ENCODE assay signal across 15 mouse cellular contexts in the genomic region with DNA sequence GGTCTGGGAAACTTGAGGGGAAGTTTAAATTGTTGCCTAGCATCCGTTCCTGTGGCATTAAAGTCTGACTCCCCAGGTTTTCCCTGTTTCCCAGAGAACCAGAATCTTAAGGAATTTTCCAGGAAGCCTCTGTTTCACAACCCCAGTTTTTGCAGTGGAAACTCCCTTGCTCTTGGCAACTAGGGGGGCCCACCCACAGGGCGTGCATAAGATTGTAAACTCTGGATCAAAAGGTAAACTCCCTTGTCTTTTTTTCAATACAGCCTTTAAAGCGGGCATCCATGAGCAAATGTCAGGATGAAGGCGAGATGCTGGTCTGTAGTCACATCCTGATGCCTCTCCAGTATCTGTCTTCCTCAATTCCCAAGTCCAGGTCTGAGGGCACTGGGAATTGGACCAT.
"Had no signal": no experiment of that assay in that cellular context is flagged by ENCODE, and none has a peak within 500 bp of the region (broad histone marks: within the 10 kb centered on the region; RNA-seq: fewer than 3 reads in every experiment).

No protein-coding gene starts in this region.

- H3K4me3 ChIP-seq: layer of hippocampus, adult 2 months; limb, embryonic 13.5 days; midbrain, embryonic 10.5 days; myocyte; neural tube, embryonic 15.5 days had no signal

- H3K27me3 ChIP-seq: limb, embryonic 13.5 days; neural tube, embryonic 15.5 days had no signal

- H3K9ac ChIP-seq: limb, embryonic 13.5 days; lung, embryonic 14.5 days; neural tube, embryonic 15.5 days had no signal

- H3K9me3 ChIP-seq: limb, embryonic 13.5 days; midbrain, embryonic 10.5 days; neural tube, embryonic 15.5 days had no signal

- H3K4me1 ChIP-seq: midbrain, embryonic 10.5 days; neural tube, embryonic 15.5 days had no signal

- H3K27ac ChIP-seq: layer of hippocampus, adult 2 months; limb, embryonic 13.5 days; midbrain, embryonic 10.5 days; neural tube, embryonic 15.5 days; stomach, postnatal 0 days had no signal

- H3K36me3 ChIP-seq: limb, embryonic 13.5 days; midbrain, embryonic 10.5 days; neural tube, embryonic 15.5 days had no signal

- H3K4me2 ChIP-seq: limb, embryonic 13.5 days; liver, embryonic 11.5 days; lung, embryonic 14.5 days; neural tube, embryonic 15.5 days had no signal

- DNase-seq: kidney, adult 18-20 months; kidney, postnatal 10 days; kidney, postnatal 4 days; left cerebral cortex, postnatal 4 days; lung, embryonic 14.5 days; midbrain, embryonic 14.5 days; thymus, adult 2 months; thymus, postnatal 25 days had no signal
